Mouse (Mus musculus): Measurements from ENCODE around the gene Kcnma1.
A peak's percentile ranks its signal among the peaks of the same experiment; 100 is the strongest.

The Kcnma1 gene

GRCm38 (mm10) chr14:23522606-23523159, 491.6 kb downstream of the Kcnma1 start:
- no peak for DNase-seq

- no peak for DNase-seq
Measured at GRCm38 (mm10) chr14:23521080-23521684, 493.1 kb downstream of the Kcnma1 start.

- DNase-seq, result no peak
Measured at GRCm38 (mm10) chr14:23517374-23517773, 496.9 kb downstream of the Kcnma1 start.

- no peak for DNase-seq
Measured at GRCm38 (mm10) chr14:23509792-23510191, 504.5 kb downstream of the Kcnma1 start.

GRCm38 (mm10) chr14:23502236-23502790, 512.0 kb downstream of the Kcnma1 start:
- DNase-seq, result no peak

GRCm38 (mm10) chr14:23496801-23497200, 517.5 kb downstream of the Kcnma1 start:
- no peak for DNase-seq

GRCm38 (mm10) chr14:23496236-23496740, 518.0 kb downstream of the Kcnma1 start:
- no peak for DNase-seq

- no peak for DNase-seq
Measured at GRCm38 (mm10) chr14:23494496-23494800, 519.8 kb downstream of the Kcnma1 start.

GRCm38 (mm10) chr14:23493750-23494495, 520.4 kb downstream of the Kcnma1 start:
- no peak for DNase-seq

- no peak for DNase-seq
Measured at GRCm38 (mm10) chr14:23492581-23493360, 521.5 kb downstream of the Kcnma1 start.

GRCm38 (mm10) chr14:23491359-23491758, 522.9 kb downstream of the Kcnma1 start:
- DNase-seq, result no peak

- DNase-seq, result no peak
Measured at GRCm38 (mm10) chr14:23486687-23487086, 527.6 kb downstream of the Kcnma1 start.

- DNase-seq, result no peak
Measured at GRCm38 (mm10) chr14:23485802-23486500, 528.3 kb downstream of the Kcnma1 start.

GRCm38 (mm10) chr14:23475129-23475528, 539.2 kb downstream of the Kcnma1 start:
- no peak for DNase-seq

- DNase-seq, result no peak
Measured at GRCm38 (mm10) chr14:23470071-23470470, 544.2 kb downstream of the Kcnma1 start.

- DNase-seq, result no peak
Measured at GRCm38 (mm10) chr14:23465135-23465534, 549.2 kb downstream of the Kcnma1 start.

GRCm38 (mm10) chr14:23458560-23458959, 555.7 kb downstream of the Kcnma1 start:
- DNase-seq, result no peak

GRCm38 (mm10) chr14:23451681-23452080, 562.6 kb downstream of the Kcnma1 start:
- DNase-seq, result no peak

- no peak for DNase-seq
Measured at GRCm38 (mm10) chr14:23437467-23437866, 576.8 kb downstream of the Kcnma1 start.

GRCm38 (mm10) chr14:23435861-23436260, 578.4 kb downstream of the Kcnma1 start:
- DNase-seq, result no peak

GRCm38 (mm10) chr14:23430006-23430405, 584.3 kb downstream of the Kcnma1 start:
- DNase-seq, result peak in 1 of 2 experiments; percentile 2

GRCm38 (mm10) chr14:23429043-23429442, 585.2 kb downstream of the Kcnma1 start:
- DNase-seq, result no peak

Data from cerebellum, adult 18-20 months (tissue).